Mouse (Mus musculus) intestine, embryonic 14.5 days (tissue): ENCODE measurements around the gene Zfp790. TPM values are rescaled to one million over a fixed set of nuclear protein-coding genes. Genes with fewer than 3 reads are reported as not detected.
"Not testable (repeated sequence)": the region's sequence is repeated elsewhere in the genome, so short reads cannot be mapped to it uniquely, and the experiment has no call there.

Experiments used
- ATAC-seq: fragments of 200-750 bp; cut with Nextera tagmentation; replicated peaks from 2 replicates; pipeline ENCODE4 v1.8.0; 2017; ENCODE audit warnings: low read depth, moderate number of reproducible peaks, moderate TSS enrichment, moderate library complexity; ENCODE audit not compliant: low FRiP score, low TSS enrichment
- DNase-seq: peaks from one replicate; pipeline ENCODE4 v3.0.0-alpha.2; 2018; ENCODE audit warnings: low spot score
- H3K27ac ChIP-seq: fragments of 300-500 bp; sonication (generic); 2 replicates; pipeline ENCODE4 v1.5.1; 2014; ENCODE audit warnings: low read depth, mild to moderate bottlenecking, control low read depth
- H3K27me3 ChIP-seq: fragments of 300-500 bp; sonication (generic); replicated peaks from 2 replicates; pipeline ENCODE4 v1.6.1; 2014; ENCODE audit warnings: low read length, control low read depth; ENCODE audit not compliant: control insufficient read depth, insufficient read depth
- H3K36me3 ChIP-seq: fragments of 300-500 bp; sonication (generic); 2 replicates; pipeline ENCODE4 v1.6.1; 2014; ENCODE audit warnings: low read length, control low read depth; ENCODE audit not compliant: control insufficient read depth, insufficient read depth
- H3K4me1 ChIP-seq: fragments of 300-500 bp; sonication (generic); replicated peaks from 2 replicates; pipeline ENCODE4 v1.6.1; 2014; ENCODE audit warnings: low read length, control low read depth, mixed read lengths; ENCODE audit not compliant: control insufficient read depth, insufficient read depth
- H3K4me2 ChIP-seq: fragments of 300-500 bp; sonication (generic); 2 replicates; pipeline ENCODE4 v1.6.1; 2014; ENCODE audit warnings: low read length
- H3K4me3 ChIP-seq: fragments of 300-500 bp; sonication (generic); 2 replicates; pipeline ENCODE4 v1.5.1; 2014; ENCODE audit warnings: low read depth, low read length, control low read depth, mixed read lengths
- H3K9ac ChIP-seq: fragments of 300-500 bp; sonication (generic); 2 replicates; pipeline ENCODE4 v1.6.1; 2014; ENCODE audit warnings: mild to moderate bottlenecking, low read length
- H3K9me3 ChIP-seq: fragments of 300-500 bp; sonication (generic); 2 replicates; pipeline ENCODE4 v1.6.1; 2016; ENCODE audit warnings: low read length, control low read depth; ENCODE audit not compliant: control insufficient read depth
- WGBS: fragments of 180-500 bp; shearing (Covaris S2); extraction: QIAGEN DNeasy Blood & Tissue Kit; methylation state at CpG from one replicate; pipeline ENCODE4 v1.1.7; 2014; 5-methylcytosine and 5-hydroxymethylcytosine counted together
- microRNA counts: library from miRNA; unstranded; fragments of <30 nt; microRNA quantifications from one replicate; lab custom pipeline; 2016
- microRNA-seq: library from miRNA; unstranded; fragments of <30 nt; microRNA quantifications from one replicate; pipeline ENCODE4, GENCODE M21; 2016
- polyA plus RNA-seq: library from polyadenylated mRNA; unstranded; fragments of >200 nt; fragmentation: Nextera tagmentation; extraction: Ambion mirVana; gene quantifications from 2 replicates; pipeline ENCODE4 v1.2.1, GENCODE M21; 2014

Gene Zfp790
- polyA plus RNA-seq, 1 experiment from 2014 or later, result 11.9 TPM

GRCm38 (mm10) chr7:29859532-29860517, 43.9 kb downstream of the Zfp790 start, which contains the start of gene Zfp420:
Gene Zfp420 (plus strand): TSS chr7:29859979.
- Histone ChIP-seq H3K4me2 (peak within 1 kb of the TSS; percentile 82), H3K27me3 (no peaks in the 10 kb centered on the region), H3K9me3 (no peaks in the 10 kb centered on the region), H3K27ac (no peak within 1 kb of the TSS), H3K4me3 (peak within 1 kb of the TSS; percentile 66), H3K9ac (peak within 1 kb of the TSS; percentile 57), H3K4me1 (peaks cover 6% of the 10 kb centered on the region), H3K36me3 (no peaks in the 10 kb centered on the region)
- 5% methylated on average over 31 of the region's 32 CpGs for WGBS
- DNase-seq (peak; percentile 85), ATAC-seq (peak; percentile 94)

DNA sequence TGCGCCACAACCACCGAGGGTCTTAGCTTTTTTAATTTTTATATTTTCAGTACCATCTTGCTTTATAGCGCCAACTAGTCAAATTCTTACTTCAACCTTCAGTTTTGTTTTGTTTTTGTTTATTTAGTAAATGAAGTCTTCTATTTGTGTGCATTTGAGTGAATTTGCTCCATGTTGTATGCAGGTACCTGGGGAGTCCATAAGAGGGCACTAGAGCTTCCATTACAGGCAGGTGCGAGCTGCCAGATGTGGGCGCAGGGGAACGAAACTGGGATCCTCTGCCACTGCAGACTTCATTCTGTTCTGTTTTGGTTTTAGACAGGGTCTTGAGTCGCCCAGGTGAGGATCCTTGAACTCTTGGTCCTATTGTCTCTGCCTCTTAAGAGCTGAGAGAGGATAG, 45.7 kb downstream of the Zfp790 start:
- Histone ChIP-seq H3K36me3 (no peaks in the 10 kb centered on the region), H3K4me2 (no peak overlapping the region), H3K27me3 (no peaks in the 10 kb centered on the region), H3K4me3 (no peak overlapping the region), H3K9me3 (no peaks in the 10 kb centered on the region), H3K27ac (no peak overlapping the region), H3K9ac (no peak overlapping the region), H3K4me1 (peaks cover 6% of the 10 kb centered on the region)
- ATAC-seq (no peak), DNase-seq (no peak)
- 87% methylated on average over 7 of the region's 7 CpGs for WGBS

- Histone ChIP-seq H3K4me1 (no peaks in the 10 kb centered on the region), H3K9me3 (peaks cover 21% of the 10 kb centered on the region), H3K9ac (no peak overlapping the region), H3K4me2 (no peak overlapping the region), H3K27me3 (no peaks in the 10 kb centered on the region), H3K36me3 (peaks cover 21% of the 10 kb centered on the region), H3K27ac (no peak overlapping the region), H3K4me3 (no peak overlapping the region)
- DNase-seq (no peak), ATAC-seq (no peak)
- 95% methylated on average over 10 of the region's 10 CpGs for WGBS
These were observed 58.3 kb downstream of the Zfp790 start for GRCm38 (mm10) chr7:29874256-29874655.

- not testable (repeated sequence) for ATAC-seq, H3K27ac ChIP-seq, H3K4me2 ChIP-seq, H3K9ac ChIP-seq, H3K4me3 ChIP-seq, DNase-seq, H3K4me1 ChIP-seq, H3K27me3 ChIP-seq
- Histone ChIP-seq H3K36me3 (peaks cover 21% of the 10 kb centered on the region), H3K9me3 (peaks cover 22% of the 10 kb centered on the region)
- WGBS, result 87% methylated on average over 9 of the region's 9 CpGs
These were observed 61.6 kb downstream of the Zfp790 start for GRCm38 (mm10) chr7:29877561-29877960.

DNA sequence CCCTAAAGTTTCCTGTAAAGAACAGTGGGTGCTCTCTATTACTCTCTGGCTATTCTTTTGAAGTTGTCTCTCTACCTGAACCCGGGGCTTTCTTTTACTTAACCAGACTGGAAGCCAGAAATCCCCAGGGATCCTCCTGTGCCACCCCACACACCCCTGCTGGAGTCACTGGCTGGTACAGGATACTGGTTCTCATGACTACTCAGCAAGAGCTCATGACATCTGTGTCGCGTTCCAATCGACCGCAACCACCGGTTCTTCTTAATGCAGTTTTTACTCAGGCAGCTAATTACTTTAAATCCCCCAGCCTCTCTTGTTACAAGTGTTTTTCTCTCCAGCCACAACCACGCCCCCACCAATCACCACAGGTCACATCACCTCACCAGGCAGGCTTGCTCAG, 64.1 kb downstream of the Zfp790 start:
- no peaks in the 10 kb centered on the region for H3K4me1 ChIP-seq
- H3K27ac ChIP-seq, result no peak overlapping the region
- H3K4me3 ChIP-seq, result no peak overlapping the region
- H3K9me3 ChIP-seq, result peaks cover 15% of the 10 kb centered on the region
- H3K36me3 ChIP-seq, result peaks cover 11% of the 10 kb centered on the region; the same call in 1 of the 2 replicates
- no peak overlapping the region for H3K4me2 ChIP-seq
- 83% methylated on average over 7 of the region's 7 CpGs for WGBS
- H3K9ac ChIP-seq, result no peak overlapping the region
- ATAC-seq, result no peak
- DNase-seq, result no peak
- no peaks in the 10 kb centered on the region for H3K27me3 ChIP-seq

MicroRNAs encoded within 50 kb of the gene (microRNA counts, 519-probe panel; counts per million panel counts)
- not detected for microRNA mmu-miR-1964 (lab: Ali Mortazavi, UCI)

Small RNA genes lying within 50 kb of the gene (microRNA-seq; reads per million reads assigned to microRNA genes)
- 3.6 reads per million, percentile 30 among the genes with 10 or more reads in this experiment for gene Mir1964

Other genes with a start within 250 kb of the Zfp790 start
- gene Catsperg2, start 89.1 kb upstream of the Zfp790 start, polyA plus RNA-seq, result not detected in 2 replicates
- 12.3 and 12.8 TPM in 2 replicates for gene Zfp84, start 47.6 kb upstream of the Zfp790 start, polyA plus RNA-seq
- gene Zfp30, start 32.1 kb upstream of the Zfp790 start, polyA plus RNA-seq, result 6.9 and 7.8 TPM in 2 replicates
- 5.4 and 7.9 TPM in 2 replicates for gene Zfp940, start 37.6 kb downstream of the Zfp790 start, polyA plus RNA-seq
- 6.8 and 8.4 TPM in 2 replicates for gene Zfp420, start 43.9 kb downstream of the Zfp790 start, polyA plus RNA-seq
- 9.8 and 11.8 TPM in 2 replicates for gene Zfp27, start 90.5 kb downstream of the Zfp790 start, polyA plus RNA-seq
- gene Zfp383, start 92.1 kb downstream of the Zfp790 start, polyA plus RNA-seq, result 5.4 and 5.6 TPM in 2 replicates
- 12.8 and 14.7 TPM in 2 replicates for gene Zfp74, start 138.0 kb downstream of the Zfp790 start, polyA plus RNA-seq
- 19.5 and 22.6 TPM in 2 replicates for gene Zfp568, start 167.8 kb downstream of the Zfp790 start, polyA plus RNA-seq
- gene Zfp14, start 235.3 kb downstream of the Zfp790 start, polyA plus RNA-seq, result 3.5 and 4.4 TPM in 2 replicates